Mouse (Mus musculus) activated CD4-positive, CD25-positive, alpha-beta regulatory T cell, adult 4 months (primary cell): ENCODE data around the gene Acox1. TPM values are rescaled to one million over a fixed set of nuclear protein-coding genes. Genes with fewer than 3 reads are reported as not detected.
A peak's percentile ranks its signal among the peaks of the same experiment; 100 is the strongest.

Source experiments
- ATAC-seq: one replicate; pipeline ENCODE4 v1.8.0; 2017
- polyA plus RNA-seq, 2 experiments: library from polyadenylated mRNA; unstranded; fragments of 100-300 nt; shearing (Covaris generic); gene quantifications; one replicate each; pipeline ENCODE4 v1.2.1; 2017

The Acox1 gene
- 10 to 100 TPM; 10.0 to 11.7 TPM for polyA plus RNA-seq

GRCm38 (mm10) chr11:116198639-116199531, at the start of gene Acox1, which contains the start of gene Ten1:
Gene Acox1, minus strand, starts transcription at chr11:116199045.
Gene Ten1, plus strand, starts transcription at chr11:116198855.
- ATAC-seq: peak; percentile 88

- no peak for ATAC-seq
Measured at GRCm38 (mm10) chr11:116247502-116248222, 48.8 kb upstream of the Acox1 start.

GRCm38 (mm10) chr11:116245616-116246015, 46.8 kb upstream of the Acox1 start:
- no peak for ATAC-seq

DNA sequence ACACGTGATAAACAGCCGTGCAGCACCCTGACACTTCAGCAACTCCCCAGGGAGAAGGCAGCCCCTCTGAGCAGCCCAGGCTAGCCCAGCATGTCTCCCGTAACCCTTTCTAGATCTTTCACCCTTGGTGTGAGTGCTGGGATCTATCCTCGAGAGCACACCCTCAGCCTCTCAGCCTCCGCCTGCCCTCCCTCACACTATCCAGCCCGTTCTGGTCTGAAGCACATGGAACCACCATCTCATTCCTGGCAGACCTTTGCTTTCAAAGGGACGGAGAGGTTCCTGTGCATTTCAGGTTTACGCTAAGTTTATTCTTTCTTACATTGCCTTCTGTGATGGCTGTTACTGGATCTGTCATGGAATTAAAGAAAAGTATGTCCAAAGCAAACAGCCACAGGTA, 45.7 kb upstream of the Acox1 start:
- ATAC-seq: no peak

- ATAC-seq: no peak
Measured at GRCm38 (mm10) chr11:116241744-116242235, 42.9 kb upstream of the Acox1 start.

DNA sequence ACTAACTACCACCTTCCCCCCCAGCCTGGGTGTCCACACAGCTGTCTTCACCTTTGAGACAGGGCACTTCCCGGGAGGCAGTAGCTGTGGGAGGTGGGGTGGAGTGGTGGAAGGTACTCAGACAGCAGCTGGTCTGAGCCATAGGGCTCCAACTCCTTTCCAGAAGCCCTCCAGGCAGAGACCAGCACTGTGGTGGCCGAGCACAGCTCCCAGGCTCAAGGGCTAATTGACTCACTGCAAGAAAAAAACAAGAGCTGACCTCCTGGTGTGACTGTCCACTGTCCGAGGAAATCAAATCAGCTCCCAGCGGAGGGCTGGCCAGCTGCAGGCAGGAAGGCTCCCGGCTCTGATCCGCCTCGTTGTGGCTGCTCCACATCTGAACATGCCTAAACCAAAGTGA, 41.0 kb upstream of the Acox1 start:
- ATAC-seq: no peak

DNA sequence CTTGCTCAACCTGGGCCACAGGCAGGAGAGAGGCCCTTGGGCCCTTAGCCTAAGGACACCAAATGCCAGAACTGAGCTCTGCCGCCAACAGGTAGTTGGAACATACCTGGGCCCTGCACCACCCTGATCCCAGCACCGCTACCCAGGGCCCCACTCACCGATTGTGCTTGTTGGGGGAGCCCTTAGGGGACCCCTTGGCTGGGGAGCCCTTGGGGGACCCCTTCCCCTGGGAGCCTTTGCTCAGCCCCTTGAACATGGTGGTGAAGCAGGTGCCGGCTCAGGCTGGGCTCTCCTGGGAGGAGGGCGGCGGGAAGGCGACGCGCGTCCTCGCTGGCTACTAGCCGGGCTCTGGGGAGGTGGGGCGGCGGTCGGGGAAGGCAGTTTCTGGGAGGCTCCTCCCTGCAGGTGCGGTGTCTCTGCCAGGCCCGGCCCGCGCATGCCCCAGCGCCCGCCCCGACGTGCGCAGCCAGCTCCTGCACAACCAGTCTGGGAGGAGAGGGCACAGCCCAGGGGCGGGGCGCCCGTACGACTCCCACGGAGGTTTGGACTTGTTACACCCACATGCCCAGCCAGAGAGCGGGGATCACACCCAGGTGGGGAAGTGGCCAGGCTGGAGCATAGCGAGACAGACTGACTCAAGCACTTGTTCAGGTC, 39.0 kb upstream of the Acox1 start, which contains the start of gene Evpl:
Gene Evpl, minus strand, starts transcription at position 336 of the 654 bp plus-strand sequence.
- peak; percentile 36 for ATAC-seq

- ATAC-seq: no peak
Measured at GRCm38 (mm10) chr11:116234901-116235300, 36.1 kb upstream of the Acox1 start.

GRCm38 (mm10) chr11:116232427-116232826, 33.6 kb upstream of the Acox1 start:
- no peak for ATAC-seq

GRCm38 (mm10) chr11:116228699-116229098, 29.9 kb upstream of the Acox1 start:
- no peak for ATAC-seq

DNA sequence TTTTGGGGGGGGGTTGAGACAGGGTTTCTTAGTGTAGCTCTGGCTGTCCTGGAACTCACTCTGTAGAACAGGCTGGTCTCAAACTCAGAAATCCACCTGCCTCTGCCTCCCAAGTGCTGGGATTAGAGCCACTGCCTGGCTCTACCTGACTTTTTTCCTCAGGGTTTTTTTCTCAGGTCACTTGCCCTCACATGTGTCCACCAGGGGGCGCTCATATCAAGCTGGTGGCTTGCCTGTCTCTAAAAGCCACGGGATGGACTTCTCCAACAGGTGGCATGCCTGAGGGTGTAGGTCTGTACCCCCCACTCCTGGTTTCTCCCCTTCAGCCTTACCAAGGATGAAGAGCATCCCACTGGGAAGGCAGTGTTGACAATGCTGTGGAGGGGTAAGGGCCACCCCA, 27.6 kb upstream of the Acox1 start:
- ATAC-seq: peak; percentile 59

- ATAC-seq: no peak
Measured at GRCm38 (mm10) chr11:116222740-116223059, 23.9 kb upstream of the Acox1 start.

DNA sequence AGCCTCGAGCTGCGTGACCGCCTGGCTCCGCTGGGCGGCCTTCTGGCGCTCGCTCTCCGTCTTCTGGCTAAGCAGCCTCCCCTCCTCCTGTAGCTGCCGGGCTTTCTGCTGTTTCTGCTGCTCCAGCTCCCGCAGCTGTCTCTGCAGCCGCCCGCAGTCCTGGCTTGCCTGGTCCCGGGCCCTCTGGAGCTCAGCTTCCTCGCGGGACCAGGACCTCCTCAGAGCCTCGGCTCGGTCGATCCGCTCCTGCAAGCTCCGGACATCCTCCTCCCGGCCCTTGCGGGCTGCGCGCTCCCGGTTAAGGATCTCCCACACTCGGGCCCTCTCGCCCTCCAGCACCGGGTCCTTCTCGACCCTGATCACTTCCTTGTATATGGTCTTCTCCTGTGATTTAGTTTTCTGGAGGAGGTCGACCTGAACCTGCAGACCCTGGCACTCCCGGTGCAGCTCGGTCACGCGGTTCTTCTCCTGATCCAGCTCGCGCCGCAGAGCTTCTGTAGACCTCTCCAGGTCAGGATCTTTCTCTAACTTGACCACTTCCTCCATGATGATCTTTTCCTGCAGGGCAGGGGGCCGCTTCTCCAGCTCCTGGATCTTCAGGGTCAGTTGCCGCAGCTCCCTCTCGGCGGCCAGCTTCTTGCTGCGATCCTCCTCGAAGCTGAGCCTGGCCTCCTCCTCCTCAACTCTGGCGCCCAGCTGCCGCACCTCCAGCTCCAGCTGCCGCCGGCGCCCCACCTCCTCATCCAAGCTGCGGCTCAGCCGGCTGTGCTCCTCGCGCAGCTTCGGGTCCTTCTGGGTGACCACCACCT, 23.3 kb upstream of the Acox1 start:
- no peak for ATAC-seq

- ATAC-seq: no peak
Measured at GRCm38 (mm10) chr11:116219885-116220284, 21.0 kb upstream of the Acox1 start.

DNA sequence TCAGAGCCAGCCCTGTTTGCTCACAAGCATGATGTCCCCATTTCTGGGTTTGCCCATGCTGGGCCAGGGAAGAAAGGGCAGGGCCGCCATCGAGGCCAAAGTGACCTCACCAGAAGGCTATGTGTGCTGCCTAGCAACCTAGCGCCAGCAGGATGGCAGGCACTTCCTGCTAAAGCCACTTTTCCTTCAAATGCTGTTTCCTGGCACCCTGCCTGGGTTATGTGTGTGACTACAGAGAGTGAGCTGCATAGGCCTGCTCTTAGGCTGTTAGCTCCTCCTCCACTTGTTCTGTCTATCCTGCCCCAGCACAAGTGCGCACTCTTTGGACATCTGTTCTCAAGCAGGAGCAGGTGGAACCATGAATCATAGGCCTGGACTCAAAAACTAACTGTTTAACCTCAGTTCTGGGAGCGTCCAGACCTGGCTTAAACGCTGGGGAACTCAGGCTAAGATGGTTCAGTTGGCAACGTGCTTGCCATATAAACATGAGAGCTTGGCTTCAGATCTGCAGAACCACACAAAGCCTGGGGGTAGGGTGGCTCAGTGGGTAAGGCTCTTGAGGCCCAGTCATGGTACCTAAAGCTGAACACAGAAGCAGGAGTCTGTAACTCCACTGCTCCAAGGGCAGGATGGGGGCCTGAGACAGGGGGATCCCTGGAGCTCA, 20.0 kb upstream of the Acox1 start:
- ATAC-seq: no peak

DNA sequence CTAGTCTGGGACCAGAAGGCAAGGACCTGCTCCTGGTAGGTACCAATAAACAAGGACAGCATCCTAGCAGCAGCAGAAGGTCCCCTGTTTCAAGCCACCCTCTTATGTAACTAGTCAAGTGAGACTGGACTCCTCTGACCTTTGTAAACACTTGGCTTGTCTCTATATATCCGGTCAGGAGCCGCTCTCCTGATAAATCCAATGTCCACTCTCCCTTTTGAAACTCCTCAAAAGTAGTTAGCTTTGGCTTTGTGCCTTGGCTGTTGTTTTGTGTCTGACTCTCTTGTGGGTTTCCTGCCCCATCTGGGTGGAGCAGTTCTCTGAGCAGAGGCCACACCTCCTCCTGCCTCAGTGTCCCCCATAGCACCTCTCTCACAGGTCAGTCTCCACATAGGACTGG, 19.4 kb upstream of the Acox1 start:
- no peak for ATAC-seq

GRCm38 (mm10) chr11:116216549-116216948, 17.7 kb upstream of the Acox1 start:
- ATAC-seq: no peak

- ATAC-seq: no peak
Measured at GRCm38 (mm10) chr11:116215991-116216390, 17.1 kb upstream of the Acox1 start.

DNA sequence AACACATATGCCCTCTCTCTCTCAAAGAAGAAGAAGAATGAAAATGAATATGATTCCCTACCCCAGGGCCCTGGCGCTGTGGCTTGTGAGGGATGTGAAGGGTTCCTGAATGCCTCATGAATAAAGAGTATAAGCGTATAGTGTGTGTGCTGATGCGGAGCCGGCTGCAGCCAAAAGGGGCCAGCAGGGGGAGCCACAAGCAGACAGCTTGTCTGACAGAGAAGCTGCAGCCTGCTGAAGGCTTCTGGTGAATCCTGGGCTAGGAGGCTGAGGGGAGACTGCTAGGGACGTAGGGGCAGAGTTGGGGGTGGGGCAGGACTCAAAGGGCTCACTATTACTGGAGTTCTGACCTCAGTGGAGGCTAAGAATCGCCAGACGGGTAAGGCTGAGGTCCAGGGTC, 16.3 kb upstream of the Acox1 start:
- no peak for ATAC-seq

DNA sequence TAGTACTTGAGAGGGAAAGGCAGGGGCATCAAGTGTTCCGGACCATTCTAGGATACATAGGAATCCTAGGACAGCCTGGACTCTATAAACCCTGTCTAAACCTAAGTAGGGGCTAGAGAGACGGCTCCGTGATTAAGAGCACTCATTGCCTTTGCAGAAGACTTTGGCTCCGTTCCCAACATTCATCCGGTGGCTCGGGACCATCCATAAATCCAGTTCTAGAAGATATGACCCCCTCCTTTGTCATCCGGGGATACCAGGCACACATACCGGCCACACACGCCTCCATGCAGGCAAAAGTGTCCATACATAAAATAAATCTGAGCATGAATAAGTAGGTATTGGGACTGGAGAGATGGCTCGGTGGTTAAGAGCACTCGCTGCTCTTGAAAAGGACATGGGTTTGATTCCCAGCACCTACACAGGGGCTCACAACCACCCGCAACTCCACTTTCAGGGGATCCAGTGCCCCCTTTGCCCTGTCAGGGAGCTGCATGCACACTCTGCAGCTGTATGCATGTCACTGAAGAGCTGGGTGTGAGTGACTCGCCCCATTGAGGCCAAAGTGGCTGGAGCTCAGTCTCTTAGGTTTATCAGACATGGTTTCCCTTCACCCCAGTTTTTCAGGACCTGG, 15.1 kb upstream of the Acox1 start:
- ATAC-seq: no peak

GRCm38 (mm10) chr11:116212847-116213246, 14.0 kb upstream of the Acox1 start:
- ATAC-seq: no peak
